Mouse (Mus musculus) 3T3-L1 (cell line): Measurements from ENCODE around the gene Gprc6a.

Source experiments
- DNase-seq: peaks from one replicate; pipeline ENCODE4 v3.0.0-alpha.2; 2015; ENCODE audit warnings: low read depth, low spot score

Gene Gprc6a

GRCm38 (mm10) chr10:51590139-51590574 is 41.1 kb downstream of the Gprc6a start, which contains the start of gene Fam162b:
TSS of gene Fam162b (minus strand) at chr10:51590517.
- no peak for DNase-seq

- DNase-seq = no peak
Measured at GRCm38 (mm10) chr10:51584919-51585318, 46.3 kb downstream of the Gprc6a start.

- DNase-seq = no peak
Measured at GRCm38 (mm10) chr10:51584378-51584777, 46.9 kb downstream of the Gprc6a start.

- no peak for DNase-seq
Measured at GRCm38 (mm10) chr10:51571225-51571996, 59.9 kb downstream of the Gprc6a start.
